Mouse (Mus musculus) left cerebral cortex, postnatal 14 days (tissue): Measurements from ENCODE around the gene Car2. TPM values are rescaled to one million over a fixed set of nuclear protein-coding genes. Genes with fewer than 3 reads are reported as not detected.

Experiments
- DNase-seq, 2 experiments: peaks; one replicate each; pipeline ENCODE4 v3.0.0; 2021 to 2022; ENCODE audit warnings: low spot score in 2 of 2, mixed read lengths in 1 of 2
- intact Hi-C: fragments of 180-260 bp; cut with DNase I; formaldehyde crosslinking; loops from one replicate; pipeline ENCODE4 v1.15.1; 2025
- total RNA-seq, 2 experiments: library from RNA; stranded (reverse); gene quantifications; 2 replicates each; pipeline ENCODE4 v1.2.3; 2021

The Car2 gene
- total RNA-seq, 2 experiments from 2014 or later: 73.3 to 76.3 TPM

GRCm38 (mm10) chr3:14907271-14907670 lies 21.2 kb downstream of the Car2 start:
- no peak for DNase-seq
- intact Hi-C loops: no loop called here

GRCm38 (mm10) chr3:14911992-14912582 lies 26.0 kb downstream of the Car2 start:
- DNase-seq: no peak
- intact Hi-C loops: no loop called here

GRCm38 (mm10) chr3:14913774-14914173 lies 27.7 kb downstream of the Car2 start:
- intact Hi-C loops: no loop called here
- no peak for DNase-seq

- intact Hi-C loops: no loop called here
- no peak for DNase-seq
Observed at GRCm38 (mm10) chr3:14915355-14915754, 29.3 kb downstream of the Car2 start.

- DNase-seq: no peak
- intact Hi-C loops: no loop called here
Observed at GRCm38 (mm10) chr3:14917261-14917660, 31.2 kb downstream of the Car2 start.

- intact Hi-C loops: no loop called here
Observed at GRCm38 (mm10) chr3:14944706-14945105, 58.6 kb downstream of the Car2 start.

GRCm38 (mm10) chr3:14945627-14946026 lies 59.6 kb downstream of the Car2 start:
- DNase-seq: no peak
- intact Hi-C loops: no loop called here

More at GRCm38 (mm10) chr3:14944706-14945105, 58.6 kb downstream of the Car2 start:
- no peak for DNase-seq

- intact Hi-C loops: no loop called here
Observed at GRCm38 (mm10) chr3:14948067-14948800, 62.2 kb downstream of the Car2 start.

GRCm38 (mm10) chr3:14950031-14950430 lies 64.0 kb downstream of the Car2 start:
- intact Hi-C loops: no loop called here
- DNase-seq: no peak

More at GRCm38 (mm10) chr3:14948067-14948800, 62.2 kb downstream of the Car2 start:
- peak; percentile 29 to 30 for DNase-seq

Other genes starting within 250 kb of the Car2 start
- 1 to 10 TPM in 1 of 2 experiments, under 1 TPM in 1; 0.93 to 2.0 TPM for gene Car13, start 244.5 kb upstream of the Car2 start, total RNA-seq
- not detected for gene Car1, start 77.9 kb upstream of the Car2 start, total RNA-seq
- 1 to 10 TPM in 1 of 2 experiments, under 1 TPM in 1; 0.80 to 1.2 TPM for gene Car3, start 22.8 kb upstream of the Car2 start, total RNA-seq